Mouse (Mus musculus) cerebellum, adult 18-20 months (tissue): ENCODE measurements at regions not wholly inside any gene's neighbourhood (a gene's known extent, or its start where the extent isn't known, plus 50 kb on each side); places are given as distances from the start of the nearest gene placed in this dataset.

Source experiments
- DNase-seq, 2 experiments: peaks; one replicate each; pipeline ENCODE4 v3.0.0; 2021

DNA sequence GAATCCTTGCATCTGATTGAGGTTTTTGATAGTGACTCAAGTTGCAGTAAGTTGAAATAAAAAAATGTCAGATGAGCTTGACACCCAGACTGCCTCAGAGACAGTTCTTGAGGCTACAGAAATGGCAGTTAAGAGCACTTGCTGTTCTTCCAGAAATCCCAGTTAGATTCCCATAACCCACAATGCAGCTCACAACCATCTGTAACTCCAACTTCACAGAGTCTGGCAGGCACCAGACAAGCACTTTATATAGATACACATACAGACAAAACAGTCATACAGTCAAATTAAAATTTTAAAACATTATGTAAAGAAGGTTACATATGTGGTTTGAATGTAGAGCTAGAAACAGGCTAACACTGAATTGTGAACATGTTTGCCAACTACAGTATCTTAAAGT is 786.2 kb downstream of the Slc16a7 start:
- DNase-seq: no peak

- DNase-seq: peak; percentile 2 to 3
These were observed 818.5 kb downstream of the Slc16a7 start for GRCm38 (mm10) chr10:124570746-124571145.

- DNase-seq: no peak
These were observed 825.6 kb downstream of the Slc16a7 start for GRCm38 (mm10) chr10:124563626-124564025.

- no peak for DNase-seq
These were observed 861.1 kb downstream of the Slc16a7 start for GRCm38 (mm10) chr10:124528175-124528574.
